Mouse (Mus musculus): ENCODE measurements at regions not wholly inside any gene's neighbourhood (a gene's known extent, or its start where the extent isn't known, plus 50 kb on each side); places are given as distances from the start of the nearest gene placed in this dataset.

DNA sequence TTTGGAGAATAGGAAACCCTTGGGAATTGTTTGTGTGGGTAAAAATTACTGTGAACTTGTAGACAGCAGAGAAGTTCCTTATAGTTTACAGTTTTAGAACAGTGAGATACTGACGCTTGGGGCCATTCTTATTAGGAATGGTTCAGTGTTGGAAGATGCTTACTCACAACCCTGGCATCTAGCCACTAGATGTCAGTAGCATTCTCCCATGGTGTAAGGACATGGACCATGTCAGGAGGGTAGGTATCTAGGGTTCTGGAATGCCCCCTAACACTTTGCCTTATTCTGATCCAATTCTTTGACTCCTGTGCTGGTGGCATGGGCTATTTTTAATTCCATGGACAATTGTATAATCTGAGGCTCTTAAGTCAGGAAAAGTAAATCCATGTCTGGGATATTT lies 185.3 kb upstream of the Ccn2 start:
- Histone ChIP-seq H3K27me3 (replicated peaks; ENCODE audit: control insufficient read depth, insufficient read depth, low read length) (no peaks in the 10 kb centered on the region), H3K4me2 (ENCODE audit: low read length) (no peak overlapping the region), H3K9me3 (ENCODE audit: control insufficient read depth, low read length) (no peaks in the 10 kb centered on the region), H3K4me3 (ENCODE audit: low read depth, low read length) (no peak overlapping the region), H3K4me1 (replicated peaks; ENCODE audit: control insufficient read depth, insufficient read depth, low read length) (no peaks in the 10 kb centered on the region), H3K36me3 (ENCODE audit: control insufficient read depth, insufficient read depth, low read length) (no peaks in the 10 kb centered on the region), H3K27ac (ENCODE audit: low read depth) (no peak overlapping the region), H3K9ac (ENCODE audit: low read length) (no peak overlapping the region)
- WGBS: 27% methylated on average over 1 of the region's 1 CpGs
- ATAC-seq (replicated peaks; ENCODE audit: low FRiP score, low TSS enrichment, low read depth) (no peak), DNase-seq (ENCODE audit: low spot score) (no peak)

DNA sequence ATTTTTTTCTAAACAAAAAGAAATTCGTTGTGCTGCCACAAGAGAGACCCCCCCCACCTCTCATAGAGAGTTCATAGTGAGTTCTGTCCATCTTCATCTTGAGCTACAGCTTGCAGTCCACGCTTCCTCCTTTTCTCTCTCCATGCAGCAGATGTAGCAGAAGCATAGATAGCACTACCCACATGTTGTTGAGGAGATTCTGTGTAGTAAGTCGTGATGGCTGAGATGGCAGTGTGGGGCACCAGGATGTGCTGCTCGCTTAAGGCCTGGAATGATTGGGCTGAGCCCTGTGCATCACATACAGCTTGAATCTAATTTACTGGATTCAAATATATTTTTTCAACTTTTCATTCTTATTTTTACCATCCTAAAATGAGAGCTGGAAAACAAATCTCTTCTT lies 184.4 kb upstream of the Ccn2 start:
- ATAC-seq (replicated peaks; ENCODE audit: low FRiP score, low TSS enrichment, low read depth) (no peak), DNase-seq (ENCODE audit: low spot score) (no peak)
- Histone ChIP-seq H3K9me3 (ENCODE audit: control insufficient read depth, low read length) (no peaks in the 10 kb centered on the region), H3K36me3 (ENCODE audit: control insufficient read depth, insufficient read depth, low read length) (no peaks in the 10 kb centered on the region), H3K27me3 (replicated peaks; ENCODE audit: control insufficient read depth, insufficient read depth, low read length) (no peaks in the 10 kb centered on the region), H3K4me2 (ENCODE audit: low read length) (no peak overlapping the region), H3K4me3 (ENCODE audit: low read depth, low read length) (no peak overlapping the region), H3K27ac (ENCODE audit: low read depth) (no peak overlapping the region), H3K9ac (ENCODE audit: low read length) (no peak overlapping the region), H3K4me1 (replicated peaks; ENCODE audit: control insufficient read depth, insufficient read depth, low read length) (no peaks in the 10 kb centered on the region)
- WGBS: 86% methylated on average over 4 of the region's 4 CpGs

DNA sequence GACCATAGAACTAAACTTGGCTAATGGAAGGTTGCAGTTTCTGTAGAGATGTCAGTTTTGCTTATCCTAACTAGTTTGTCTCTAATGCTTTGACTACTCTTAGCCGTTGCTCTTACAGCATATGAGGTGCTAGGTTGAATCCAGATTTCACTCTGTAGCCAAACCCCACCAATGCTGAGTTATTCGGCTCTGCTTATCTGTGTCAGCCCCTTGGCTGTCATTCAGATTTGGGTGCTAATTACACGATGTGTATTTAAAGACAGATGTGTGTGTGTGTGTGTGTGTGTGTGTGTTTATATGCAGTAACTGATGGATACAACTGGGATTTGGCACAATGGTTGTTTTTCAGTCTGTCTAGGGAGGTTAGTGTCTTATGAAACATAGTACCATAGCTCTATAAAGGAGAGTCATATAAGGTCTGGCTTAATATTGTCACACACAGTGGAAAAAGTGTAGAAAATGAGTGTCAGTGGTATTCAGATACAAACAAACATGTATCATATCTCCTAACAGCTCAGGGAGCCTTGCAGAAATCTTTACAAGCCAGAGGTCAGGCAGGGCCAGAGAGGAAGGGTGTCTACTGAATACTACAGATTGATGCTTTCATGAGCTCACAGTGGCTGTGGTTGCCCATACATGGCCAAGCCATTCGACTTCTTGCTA lies 172.6 kb upstream of the Ccn2 start:
- Histone ChIP-seq H3K9ac (ENCODE audit: low read length) (no peak overlapping the region), H3K27me3 (replicated peaks; ENCODE audit: control insufficient read depth, insufficient read depth, low read length) (no peaks in the 10 kb centered on the region), H3K4me2 (ENCODE audit: low read length) (no peak overlapping the region), H3K9me3 (ENCODE audit: control insufficient read depth, low read length) (no peaks in the 10 kb centered on the region), H3K36me3 (ENCODE audit: control insufficient read depth, insufficient read depth, low read length) (no peaks in the 10 kb centered on the region), H3K4me3 (ENCODE audit: low read depth, low read length) (no peak overlapping the region), H3K27ac (ENCODE audit: low read depth) (no peak overlapping the region), H3K4me1 (replicated peaks; ENCODE audit: control insufficient read depth, insufficient read depth, low read length) (no peaks in the 10 kb centered on the region)
- no peak for DNase-seq (ENCODE audit: low spot score)
- ATAC-seq (replicated peaks; ENCODE audit: low FRiP score, low TSS enrichment, low read depth): no peak
- WGBS: 70% methylated on average over 4 of the region's 4 CpGs

DNA sequence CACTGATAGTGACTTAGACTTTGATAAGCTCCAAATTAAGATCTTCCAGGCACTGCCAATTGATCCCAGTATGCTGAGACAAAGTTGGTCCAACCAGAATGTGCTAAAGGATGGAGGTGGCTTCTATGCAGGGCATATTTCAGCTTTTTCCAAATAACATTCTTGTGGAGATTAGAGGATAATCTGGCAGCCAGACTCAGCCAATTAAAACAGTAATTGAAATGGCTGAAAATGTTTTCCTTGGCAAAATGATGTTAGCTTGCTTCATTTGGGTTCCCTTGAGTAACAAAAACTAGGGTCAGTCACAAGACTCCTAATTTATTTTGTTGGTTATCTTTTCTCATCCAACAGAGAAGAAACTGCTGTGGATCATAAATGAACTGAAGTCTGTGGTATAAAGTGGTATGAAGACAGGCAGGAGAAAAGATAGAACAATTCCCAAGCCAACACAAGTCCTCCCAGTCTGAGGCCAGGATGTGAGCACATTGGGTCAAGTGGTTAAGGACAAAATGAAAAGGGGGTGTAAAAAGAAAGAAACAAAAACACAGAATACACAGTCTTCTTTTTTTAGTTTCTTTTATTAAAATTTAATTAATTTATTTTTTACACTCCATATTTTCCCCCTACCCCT lies 161.4 kb upstream of the Ccn2 start:
- H3K36me3 ChIP-seq (ENCODE audit: control insufficient read depth, insufficient read depth, low read length): no peaks in the 10 kb centered on the region
- H3K27me3 ChIP-seq (replicated peaks; ENCODE audit: control insufficient read depth, insufficient read depth, low read length): no peaks in the 10 kb centered on the region
- no peak overlapping the region for H3K4me2 ChIP-seq (ENCODE audit: low read length)
- no peak overlapping the region for H3K27ac ChIP-seq (ENCODE audit: low read depth)
- ATAC-seq (replicated peaks; ENCODE audit: low FRiP score, low TSS enrichment, low read depth): no peak
- no peaks in the 10 kb centered on the region for H3K4me1 ChIP-seq (replicated peaks; ENCODE audit: control insufficient read depth, insufficient read depth, low read length)
- no peak overlapping the region for H3K9ac ChIP-seq (ENCODE audit: low read length)
- no peaks in the 10 kb centered on the region for H3K9me3 ChIP-seq (ENCODE audit: control insufficient read depth, low read length)
- DNase-seq (ENCODE audit: low spot score): no peak
- H3K4me3 ChIP-seq (ENCODE audit: low read depth, low read length): no peak overlapping the region

DNA sequence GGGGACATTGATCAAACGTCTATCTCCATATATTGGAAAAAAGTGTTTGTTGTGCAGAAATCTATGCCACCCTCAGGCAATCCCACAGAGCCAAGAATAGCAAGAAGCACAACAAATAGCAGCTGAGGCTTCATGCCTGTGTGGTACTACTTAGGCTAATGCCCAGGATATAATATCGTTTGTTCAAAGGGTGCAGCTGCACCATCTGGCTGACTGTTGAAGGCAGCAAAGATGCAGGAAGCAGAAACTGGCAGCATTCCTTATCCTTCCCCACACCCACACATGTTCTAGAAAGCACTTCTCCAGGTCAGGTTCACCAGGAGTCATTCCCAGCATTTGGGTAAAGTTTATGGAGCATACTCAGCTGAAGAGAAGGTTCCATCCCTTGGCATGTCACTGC lies 158.1 kb upstream of the Ccn2 start:
- Histone ChIP-seq H3K9me3 (ENCODE audit: control insufficient read depth, low read length) (no peaks in the 10 kb centered on the region), H3K27me3 (replicated peaks; ENCODE audit: control insufficient read depth, insufficient read depth, low read length) (no peaks in the 10 kb centered on the region), H3K4me2 (ENCODE audit: low read length) (no peak overlapping the region), H3K9ac (ENCODE audit: low read length) (no peak overlapping the region), H3K4me3 (ENCODE audit: low read depth, low read length) (no peak overlapping the region), H3K4me1 (replicated peaks; ENCODE audit: control insufficient read depth, insufficient read depth, low read length) (no peaks in the 10 kb centered on the region), H3K27ac (ENCODE audit: low read depth) (no peak overlapping the region), H3K36me3 (ENCODE audit: control insufficient read depth, insufficient read depth, low read length) (no peaks in the 10 kb centered on the region)
- ATAC-seq (replicated peaks; ENCODE audit: low FRiP score, low TSS enrichment, low read depth): no peak
- WGBS: 68% methylated on average over 2 of the region's 2 CpGs
- DNase-seq (ENCODE audit: low spot score): no peak

DNA sequence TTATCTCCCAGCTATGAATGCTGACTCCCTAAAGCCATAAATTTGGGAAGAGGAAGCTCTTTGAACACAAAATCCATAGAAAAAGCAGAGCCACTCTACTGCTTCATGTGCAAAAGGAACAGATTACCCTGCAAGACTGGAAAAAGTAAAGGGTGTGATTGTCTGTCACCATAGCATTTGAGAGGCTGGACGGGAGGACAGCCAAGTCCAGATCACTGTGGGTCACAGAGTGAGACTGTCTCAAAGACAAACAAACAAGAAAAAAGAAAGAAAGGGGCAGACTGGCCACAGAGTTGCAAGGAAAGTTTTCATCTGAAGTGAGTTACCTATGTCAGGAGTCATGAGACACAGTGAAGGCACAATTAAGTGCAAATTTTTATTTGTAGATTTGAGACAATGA lies 150.7 kb upstream of the Ccn2 start:
- H3K4me1 ChIP-seq (replicated peaks; ENCODE audit: control insufficient read depth, insufficient read depth, low read length): peaks cover 20% of the 10 kb centered on the region
- H3K36me3 ChIP-seq (ENCODE audit: control insufficient read depth, insufficient read depth, low read length): no peaks in the 10 kb centered on the region
- H3K9me3 ChIP-seq (ENCODE audit: control insufficient read depth, low read length): no peaks in the 10 kb centered on the region
- DNase-seq (ENCODE audit: low spot score): no peak
- H3K27ac ChIP-seq (ENCODE audit: low read depth): peak overlapping the region; percentile 16; the same call in 1 of the 2 replicates
- no peak overlapping the region for H3K4me3 ChIP-seq (ENCODE audit: low read depth, low read length)
- no peak for ATAC-seq (replicated peaks; ENCODE audit: low FRiP score, low TSS enrichment, low read depth)
- H3K9ac ChIP-seq (ENCODE audit: low read length): no peak overlapping the region
- WGBS: 63% methylated on average over 1 of the region's 1 CpGs
- H3K4me2 ChIP-seq (ENCODE audit: low read length): no peak overlapping the region
- no peaks in the 10 kb centered on the region for H3K27me3 ChIP-seq (replicated peaks; ENCODE audit: control insufficient read depth, insufficient read depth, low read length)

DNA sequence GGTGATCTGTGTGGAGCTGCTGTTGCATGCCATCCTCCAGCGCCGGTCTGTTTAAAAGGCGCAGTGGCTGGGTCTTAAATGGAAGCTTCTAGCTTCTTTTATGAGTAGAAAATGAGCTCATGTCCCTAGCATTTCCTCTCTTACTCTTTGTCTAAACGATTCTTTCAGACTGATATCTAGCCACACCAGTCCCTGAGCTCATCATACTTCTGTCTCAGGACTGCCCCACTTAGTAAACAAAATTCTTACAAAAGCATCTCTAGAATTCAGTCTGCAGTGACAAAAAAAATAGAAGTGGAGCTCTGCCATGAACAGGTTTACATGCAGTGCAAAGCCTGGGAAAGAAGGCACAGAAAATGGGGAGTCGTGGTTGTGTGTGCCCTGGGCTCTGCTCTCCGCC lies 150.2 kb upstream of the Ccn2 start:
- Histone ChIP-seq H3K4me3 (ENCODE audit: low read depth, low read length) (no peak overlapping the region), H3K9me3 (ENCODE audit: control insufficient read depth, low read length) (no peaks in the 10 kb centered on the region), H3K27ac (ENCODE audit: low read depth) (peak overlapping the region; percentile 16; the same call in 1 of the 2 replicates), H3K4me1 (replicated peaks; ENCODE audit: control insufficient read depth, insufficient read depth, low read length) (peaks cover 20% of the 10 kb centered on the region), H3K36me3 (ENCODE audit: control insufficient read depth, insufficient read depth, low read length) (no peaks in the 10 kb centered on the region), H3K4me2 (ENCODE audit: low read length) (no peak overlapping the region), H3K27me3 (replicated peaks; ENCODE audit: control insufficient read depth, insufficient read depth, low read length) (no peaks in the 10 kb centered on the region), H3K9ac (ENCODE audit: low read length) (no peak overlapping the region)
- DNase-seq (ENCODE audit: low spot score) (no peak), ATAC-seq (replicated peaks; ENCODE audit: low FRiP score, low TSS enrichment, low read depth) (no peak)
- 66% methylated on average over 6 of the region's 6 CpGs for WGBS

DNA sequence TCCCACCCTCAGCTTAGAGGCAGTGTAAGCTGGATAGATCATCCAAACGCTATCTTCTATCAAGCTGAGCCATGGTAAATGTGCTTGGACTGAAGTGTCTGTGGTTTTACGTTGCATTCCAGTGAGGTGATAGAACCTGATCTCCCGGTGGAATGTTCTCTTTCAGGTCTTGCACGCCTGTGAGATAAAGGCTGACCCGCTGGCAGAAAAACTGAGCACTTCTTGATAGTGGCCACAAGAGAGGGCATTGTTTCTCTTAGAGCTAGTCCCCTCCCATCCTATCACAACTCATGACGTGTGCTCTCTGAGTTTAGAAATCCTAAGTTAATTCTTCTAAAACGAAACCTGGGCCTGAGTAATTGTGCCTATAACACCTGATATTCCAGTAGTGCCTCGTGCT lies 149.1 kb upstream of the Ccn2 start:
- no peaks in the 10 kb centered on the region for H3K9me3 ChIP-seq (ENCODE audit: control insufficient read depth, low read length)
- peaks cover 20% of the 10 kb centered on the region for H3K4me1 ChIP-seq (replicated peaks; ENCODE audit: control insufficient read depth, insufficient read depth, low read length)
- H3K27ac ChIP-seq (ENCODE audit: low read depth): peak overlapping the region; percentile 27; the same call in 1 of the 2 replicates
- no peak overlapping the region for H3K4me3 ChIP-seq (ENCODE audit: low read depth, low read length)
- H3K36me3 ChIP-seq (ENCODE audit: control insufficient read depth, insufficient read depth, low read length): no peaks in the 10 kb centered on the region
- no peak overlapping the region for H3K9ac ChIP-seq (ENCODE audit: low read length)
- no peaks in the 10 kb centered on the region for H3K27me3 ChIP-seq (replicated peaks; ENCODE audit: control insufficient read depth, insufficient read depth, low read length)
- no peak overlapping the region for H3K4me2 ChIP-seq (ENCODE audit: low read length)
- ATAC-seq (replicated peaks; ENCODE audit: low FRiP score, low TSS enrichment, low read depth): peak; percentile 75
- WGBS: 64% methylated on average over 8 of the region's 8 CpGs
- no peak for DNase-seq (ENCODE audit: low spot score)

DNA sequence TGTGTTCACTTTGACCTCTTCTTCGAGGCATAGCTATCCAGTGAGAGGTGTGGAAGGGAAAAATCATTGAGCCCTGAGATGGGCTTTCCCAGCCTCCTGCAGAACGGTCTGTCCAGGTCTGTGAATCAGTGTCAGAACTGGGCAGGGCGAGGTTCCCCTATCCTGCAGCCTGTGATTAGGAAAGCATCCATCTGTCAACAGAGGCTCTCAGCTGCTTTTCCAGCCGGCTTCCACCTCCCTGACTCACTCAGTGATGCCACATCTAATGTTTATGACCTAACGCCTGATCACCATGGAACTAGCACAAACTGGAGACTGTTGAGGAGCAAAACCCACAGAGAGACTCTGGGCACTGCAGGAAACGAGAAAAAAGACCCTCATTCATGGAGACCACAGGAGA lies 148.1 kb upstream of the Ccn2 start:
- no peak for ATAC-seq (replicated peaks; ENCODE audit: low FRiP score, low TSS enrichment, low read depth)
- peak; percentile 58 for DNase-seq (ENCODE audit: low spot score)

More for the DNA sequence above, 148.1 kb upstream of the Ccn2 start:
- 33% methylated on average over 6 of the region's 6 CpGs for WGBS
- Histone ChIP-seq H3K9ac (ENCODE audit: low read length) (0 out of 2 replicates have a peak overlapping the region, but pooled peaks have one; percentile 5), H3K4me3 (ENCODE audit: low read depth, low read length) (no peak overlapping the region), H3K27ac (ENCODE audit: low read depth) (peak overlapping the region; percentile 85), H3K27me3 (replicated peaks; ENCODE audit: control insufficient read depth, insufficient read depth, low read length) (no peaks in the 10 kb centered on the region), H3K36me3 (ENCODE audit: control insufficient read depth, insufficient read depth, low read length) (no peaks in the 10 kb centered on the region), H3K9me3 (ENCODE audit: control insufficient read depth, low read length) (no peaks in the 10 kb centered on the region), H3K4me1 (replicated peaks; ENCODE audit: control insufficient read depth, insufficient read depth, low read length) (peaks cover 20% of the 10 kb centered on the region), H3K4me2 (ENCODE audit: low read length) (no peak overlapping the region)
